Mouse (Mus musculus): ENCODE results near the gene Micall1. TPM values are rescaled to one million over a fixed set of nuclear protein-coding genes. Genes with fewer than 3 reads are reported as not detected.

Gene Micall1
- total and polyA plus RNA-seq, 2 experiments from 2014 or later = 10.3 to 35.5 TPM

DNA sequence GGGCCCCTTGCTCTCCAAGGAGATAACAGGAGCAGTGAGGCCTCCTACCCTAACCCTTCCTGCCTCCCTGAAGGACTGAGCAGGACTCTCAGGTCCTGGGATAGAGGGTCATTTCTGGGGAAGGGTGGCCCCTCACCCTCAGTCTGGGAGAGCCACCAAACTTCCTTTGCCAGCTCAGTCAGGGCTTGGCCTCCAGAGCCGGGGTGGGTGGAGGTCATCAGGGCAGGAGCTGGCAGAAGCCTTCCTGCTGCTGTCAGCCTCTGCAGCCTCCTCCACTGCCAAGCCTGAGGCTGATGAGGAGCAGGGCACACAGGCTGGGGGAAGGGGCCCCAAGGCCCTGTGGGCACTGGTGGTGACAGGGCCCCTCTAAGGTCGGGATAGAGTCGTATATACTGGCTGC lies 46.9 kb downstream of the Micall1 start:
- ATAC-seq (ENCODE audit: low FRiP score) = no peak
- H3K4me1 ChIP-seq (ENCODE audit: insufficient read depth, low read length) = peaks cover 5% of the 10 kb centered on the region; the same call in 1 of the 2 replicates
- H3K27ac ChIP-seq (ENCODE audit: low read depth, low read length) = no peak overlapping the region
- H3K4me2 ChIP-seq (ENCODE audit: low read depth, low read length, poor library complexity, severe bottlenecking) = no peak overlapping the region
- TF ChIP-seq CTCF (IDR thresholded peaks at IDR 0.05) = no peak
- H3K4me3 ChIP-seq (ENCODE audit: low read depth, low read length) = no peak overlapping the region
- DNase-seq (ENCODE audit: low spot score) = no peak
- WGBS = 41% methylated on average over 3 of the region's 3 CpGs
- H3K27me3 ChIP-seq (ENCODE audit: insufficient read depth, low read length) = no peaks in the 10 kb centered on the region
- peaks cover 13% of the 10 kb centered on the region for H3K36me3 ChIP-seq (ENCODE audit: insufficient read depth, low read length)
- no peaks in the 10 kb centered on the region for H3K9me3 ChIP-seq (ENCODE audit: low read length)
- H3K9ac ChIP-seq (replicated peaks; ENCODE audit: low read length, poor library complexity, severe bottlenecking) = no peak overlapping the region

DNA sequence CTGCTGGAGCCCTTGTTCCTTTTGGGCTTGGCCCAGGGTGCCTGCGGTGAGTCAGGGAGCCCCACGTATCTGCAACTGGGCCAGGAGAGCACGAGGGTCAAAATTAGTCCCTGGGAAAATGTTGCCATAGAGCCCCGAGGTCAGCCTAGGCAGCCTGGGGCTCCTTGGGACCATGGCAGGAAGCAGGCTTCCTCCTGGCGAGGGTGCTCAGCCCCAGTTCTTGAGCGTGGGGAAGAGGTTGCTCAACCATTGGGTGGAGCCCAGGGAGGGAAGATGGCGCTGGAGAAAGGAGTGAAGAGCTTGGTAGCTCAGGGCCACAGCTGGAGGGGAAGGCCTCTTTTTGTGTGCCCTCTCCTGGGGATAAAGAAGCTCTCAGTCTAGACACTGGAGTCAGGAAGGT lies 53.6 kb downstream of the Micall1 start:
- Histone ChIP-seq H3K4me1 (ENCODE audit: insufficient read depth, low read length) (no peaks in the 10 kb centered on the region), H3K27me3 (ENCODE audit: insufficient read depth, low read length) (peaks cover 38% of the 10 kb centered on the region), H3K4me3 (ENCODE audit: low read depth, low read length) (peak overlapping the region; percentile 12; the same call in 1 of the 2 replicates), H3K9me3 (ENCODE audit: low read length) (no peaks in the 10 kb centered on the region), H3K36me3 (ENCODE audit: insufficient read depth, low read length) (no peaks in the 10 kb centered on the region), H3K27ac (ENCODE audit: low read depth, low read length) (no peak overlapping the region), H3K9ac (replicated peaks; ENCODE audit: low read length, poor library complexity, severe bottlenecking) (no peak overlapping the region), H3K4me2 (ENCODE audit: low read depth, low read length, poor library complexity, severe bottlenecking) (0 out of 2 replicates have a peak overlapping the region, but pooled peaks have one; percentile 15)
- no peak for TF ChIP-seq CTCF (IDR thresholded peaks at IDR 0.05)
- 75% methylated on average over 7 of the region's 7 CpGs for WGBS
- ATAC-seq (ENCODE audit: low FRiP score) (no peak), DNase-seq (ENCODE audit: low spot score) (no peak)

GRCm38 (mm10) chr15:79162822-79163221 lies 54.1 kb downstream of the Micall1 start:
- 49% methylated on average over 14 of the region's 14 CpGs for WGBS
- H3K4me1 ChIP-seq (ENCODE audit: insufficient read depth, low read length) = no peaks in the 10 kb centered on the region
- TF ChIP-seq CTCF (IDR thresholded peaks at IDR 0.05) = peak; percentile 42
- H3K9me3 ChIP-seq (ENCODE audit: low read length) = no peaks in the 10 kb centered on the region
- peaks cover 38% of the 10 kb centered on the region for H3K27me3 ChIP-seq (ENCODE audit: insufficient read depth, low read length)
- ATAC-seq (ENCODE audit: low FRiP score) = no peak
- H3K9ac ChIP-seq (replicated peaks; ENCODE audit: low read length, poor library complexity, severe bottlenecking) = no peak overlapping the region
- H3K4me2 ChIP-seq (ENCODE audit: low read depth, low read length, poor library complexity, severe bottlenecking) = no peak overlapping the region
- H3K4me3 ChIP-seq (ENCODE audit: low read depth, low read length) = peak overlapping the region; percentile 21; the same call in 1 of the 2 replicates
- H3K27ac ChIP-seq (ENCODE audit: low read depth, low read length) = no peak overlapping the region
- no peaks in the 10 kb centered on the region for H3K36me3 ChIP-seq (ENCODE audit: insufficient read depth, low read length)
- DNase-seq (ENCODE audit: low spot score) = no peak

DNA sequence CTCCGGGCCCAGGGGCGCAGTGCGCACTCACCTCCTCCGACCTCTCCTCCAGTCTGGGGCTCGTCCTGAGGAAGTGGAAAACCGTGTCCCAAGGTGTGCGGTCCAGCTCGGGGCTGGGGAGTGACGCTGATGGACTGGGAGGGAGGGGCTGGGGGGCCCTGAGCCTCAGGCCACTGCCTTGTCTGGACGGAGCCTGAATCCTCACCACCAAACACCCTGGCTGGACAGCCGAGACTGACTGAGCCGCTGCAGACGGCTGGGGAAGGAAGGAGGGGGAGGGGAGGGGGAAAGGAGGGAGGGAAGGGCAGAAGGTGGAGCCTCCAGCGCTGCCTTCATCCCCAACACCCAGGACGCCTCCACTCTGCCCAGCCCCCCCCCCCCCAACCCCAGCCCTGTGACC lies 55.6 kb downstream of the Micall1 start:
- H3K4me3 ChIP-seq (ENCODE audit: low read depth, low read length) = peak overlapping the region; percentile 21; the same call in 1 of the 2 replicates

GRCm38 (mm10) chr15:79165140-79165539 lies 56.4 kb downstream of the Micall1 start, which contains the start of gene Sox10:
Gene Sox10 (minus strand): TSS chr15:79165240.
- DNase-seq (ENCODE audit: low spot score) (no peak), ATAC-seq (ENCODE audit: low FRiP score) (no peak)
- no peak for TF ChIP-seq CTCF (IDR thresholded peaks at IDR 0.05)
- no peak within 1 kb of the TSS for H3K27ac ChIP-seq (ENCODE audit: low read depth, low read length)
- H3K4me3 ChIP-seq (ENCODE audit: low read depth, low read length) = peak within 1 kb of the TSS; percentile 21; the same call in 1 of the 2 replicates
- 0 out of 2 replicates have a peak within 1 kb of the TSS, but pooled peaks have one; percentile 13 for H3K9ac ChIP-seq (replicated peaks; ENCODE audit: low read length, poor library complexity, severe bottlenecking)
- H3K4me2 ChIP-seq (ENCODE audit: low read depth, low read length, poor library complexity, severe bottlenecking) = no peak within 1 kb of the TSS
- no peaks in the 10 kb centered on the region for H3K9me3 ChIP-seq (ENCODE audit: low read length)
- WGBS = 51% methylated on average over 5 of the region's 5 CpGs
- H3K4me1 ChIP-seq (ENCODE audit: insufficient read depth, low read length) = no peaks in the 10 kb centered on the region
- H3K36me3 ChIP-seq (ENCODE audit: insufficient read depth, low read length) = no peaks in the 10 kb centered on the region
- H3K27me3 ChIP-seq (ENCODE audit: insufficient read depth, low read length) = peaks cover 38% of the 10 kb centered on the region

More for the DNA sequence above, 55.6 kb downstream of the Micall1 start:
- H3K4me1 ChIP-seq (ENCODE audit: insufficient read depth, low read length) = no peaks in the 10 kb centered on the region
- no peak overlapping the region for H3K4me2 ChIP-seq (ENCODE audit: low read depth, low read length, poor library complexity, severe bottlenecking)
- no peaks in the 10 kb centered on the region for H3K9me3 ChIP-seq (ENCODE audit: low read length)
- ATAC-seq (ENCODE audit: low FRiP score) (no peak), DNase-seq (ENCODE audit: low spot score) (peak; percentile 9)
- peaks cover 38% of the 10 kb centered on the region for H3K27me3 ChIP-seq (ENCODE audit: insufficient read depth, low read length)
- no peaks in the 10 kb centered on the region for H3K36me3 ChIP-seq (ENCODE audit: insufficient read depth, low read length)
- WGBS = 9% methylated on average over 10 of the region's 15 CpGs
- no peak for TF ChIP-seq CTCF (IDR thresholded peaks at IDR 0.05)
- H3K9ac ChIP-seq (replicated peaks; ENCODE audit: low read length, poor library complexity, severe bottlenecking) = no peak overlapping the region
- no peak overlapping the region for H3K27ac ChIP-seq (ENCODE audit: low read depth, low read length)

DNA sequence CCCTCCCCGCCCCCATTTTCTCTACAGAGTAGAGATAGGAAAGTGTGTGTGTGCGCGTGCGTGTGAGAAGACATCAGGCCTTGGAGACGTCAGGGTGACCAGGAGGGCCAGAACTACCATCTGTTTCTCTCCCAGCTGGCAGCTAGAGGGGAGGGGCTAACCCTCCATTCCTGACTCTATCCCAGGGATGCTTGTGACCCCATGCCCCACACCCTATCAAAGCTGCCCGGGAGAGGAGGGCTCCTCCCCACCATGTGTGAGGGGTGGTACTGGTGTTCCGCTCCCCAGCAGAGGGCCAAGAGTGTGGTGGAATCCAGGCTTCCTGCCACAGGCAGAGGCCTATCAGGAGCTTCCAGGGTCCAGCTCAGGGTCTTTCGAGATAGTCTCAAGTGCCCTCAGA lies 58.0 kb downstream of the Micall1 start:
- Histone ChIP-seq H3K9me3 (ENCODE audit: low read length) (no peaks in the 10 kb centered on the region), H3K4me3 (ENCODE audit: low read depth, low read length) (no peak overlapping the region), H3K27ac (ENCODE audit: low read depth, low read length) (no peak overlapping the region), H3K9ac (replicated peaks; ENCODE audit: low read length, poor library complexity, severe bottlenecking) (no peak overlapping the region), H3K4me1 (ENCODE audit: insufficient read depth, low read length) (no peaks in the 10 kb centered on the region), H3K36me3 (ENCODE audit: insufficient read depth, low read length) (no peaks in the 10 kb centered on the region), H3K4me2 (ENCODE audit: low read depth, low read length, poor library complexity, severe bottlenecking) (no peak overlapping the region), H3K27me3 (ENCODE audit: insufficient read depth, low read length) (peaks cover 35% of the 10 kb centered on the region)
- ATAC-seq (ENCODE audit: low FRiP score) (no peak), DNase-seq (ENCODE audit: low spot score) (peak; percentile 28)
- no peak for TF ChIP-seq CTCF (IDR thresholded peaks at IDR 0.05)
- WGBS = 56% methylated on average over 8 of the region's 8 CpGs

All from midbrain, postnatal 0 days (tissue).